Comparison of ENCODE assay signal across 10 mouse cellular contexts in genomic region chr7:46838104-46838671, GRCm38 (mm10). TPM values are rescaled to one million over a fixed set of nuclear protein-coding genes. Genes with fewer than 3 reads are reported as not detected.
DNase-seq lines count a peak whose midpoint lies in the region; ATAC-seq and TF ChIP-seq lines count a peak whose summit lies in the region.
"Had no signal": no experiment of that assay in that cellular context is flagged by ENCODE, and none has a peak within 500 bp of the region (broad histone marks: within the 10 kb centered on the region; RNA-seq: fewer than 3 reads in every experiment).

No protein-coding gene starts in this region.

- no peaks in the 10 kb centered on the region for H3K79me2 ChIP-seq in heart, adult 2 months (replicated peaks; ENCODE audit: control insufficient read depth, insufficient read depth, low read length)

- no peak for TF ChIP-seq CTCF in heart, adult 2 months (IDR thresholded peaks at IDR 0.05)

- intact Hi-C loops in heart, adult 2 months (cut with DNase I) = no loop called here

- H3K27ac ChIP-seq in heart, adult 2 months = peak overlapping the region; percentile 84
- H3K27ac ChIP-seq in intestine, embryonic 16.5 days (ENCODE audit: low read length) = peak overlapping the region; percentile 96
- peak overlapping the region; percentile 73 for H3K27ac ChIP-seq in liver, embryonic 13.5 days

- WGBS in heart, adult 2 months = 15% methylated on average over 7 of the region's 9 CpGs
- WGBS in intestine, embryonic 16.5 days = 4% methylated on average over 8 of the region's 9 CpGs
- 10% methylated on average over 9 of the region's 9 CpGs for WGBS in liver, embryonic 13.5 days (ENCODE audit: insufficient replicate concordance)

- H3K9me3 ChIP-seq in intestine, embryonic 16.5 days (ENCODE audit: control insufficient read depth, low read length) = no peaks in the 10 kb centered on the region
- H3K9me3 ChIP-seq in liver, embryonic 13.5 days (replicated peaks) = no peaks in the 10 kb centered on the region

- ATAC-seq in frontal cortex, adult (ENCODE audit: low TSS enrichment) = peak; percentile 71
- no peak; the same call in 1 of the 2 replicates for ATAC-seq in intestine, embryonic 16.5 days
- ATAC-seq in liver, embryonic 13.5 days (ENCODE audit: low read depth) = 0 out of 2 replicates have a peak, but pooled peaks have one; percentile 2

- peak overlapping the region; percentile 42 for H3K4me2 ChIP-seq in intestine, embryonic 16.5 days (ENCODE audit: low read depth, low read length)
- H3K4me2 ChIP-seq in liver, embryonic 13.5 days = peak overlapping the region; percentile 34

- H3K36me3 ChIP-seq in heart, adult 2 months (ENCODE audit: control insufficient read depth, insufficient read depth, low read length) = no peaks in the 10 kb centered on the region
- no peaks in the 10 kb centered on the region for H3K36me3 ChIP-seq in intestine, embryonic 16.5 days (ENCODE audit: control insufficient read depth, insufficient read depth, low read length)
- H3K36me3 ChIP-seq in liver, embryonic 13.5 days = no peaks in the 10 kb centered on the region

- 0 out of 2 replicates have a peak, but pooled peaks have one; percentile 26 for TF ChIP-seq EP300 in heart, adult 2 months (IDR thresholded peaks at IDR 0.05; ENCODE audit: insufficient read depth, low read depth, low read length)

- DNase-seq in frontal cortex, postnatal 25 days (ENCODE audit: low spot score in 2 of 2) = no peak
- DNase-seq in embryo, embryonic 10 days (ENCODE audit: low spot score) = peak; percentile 70
- DNase-seq in heart, adult 2 months = peak; percentile 67 to 74
- DNase-seq in liver, embryonic 13.5 days = no peak
- peak; percentile 34 for DNase-seq in neural tube, embryonic 10.5 days (ENCODE audit: extremely low spot score, low spot score)
- no peak for DNase-seq in spleen, adult 12 weeks (ENCODE audit: low spot score)

- TF ChIP-seq POLR2A in heart, adult 2 months (IDR thresholded peaks at IDR 0.05; ENCODE audit: insufficient read depth, low read depth, low read length) = peak; percentile 72

- no peak overlapping the region for H3K9ac ChIP-seq in heart, adult 2 months (ENCODE audit: low read depth, low read length)
- peak overlapping the region; percentile 56 for H3K9ac ChIP-seq in intestine, embryonic 16.5 days (ENCODE audit: low read depth, low read length)
- H3K9ac ChIP-seq in liver, embryonic 13.5 days = 0 out of 2 replicates have a peak overlapping the region, but pooled peaks have one; percentile 22

- H3K4me1 ChIP-seq in heart, adult 2 months (ENCODE audit: control insufficient read depth, insufficient read depth, low read length) = peaks cover 19% of the 10 kb centered on the region
- peaks cover 53% of the 10 kb centered on the region for H3K4me1 ChIP-seq in intestine, embryonic 16.5 days (ENCODE audit: control insufficient read depth, insufficient read depth, low read length)
- peaks cover 73% of the 10 kb centered on the region for H3K4me1 ChIP-seq in liver, embryonic 13.5 days (replicated peaks)

- H3K27me3 ChIP-seq in heart, adult 2 months (ENCODE audit: control insufficient read depth, insufficient read depth, low read length) = no peaks in the 10 kb centered on the region
- no peaks in the 10 kb centered on the region for H3K27me3 ChIP-seq in intestine, embryonic 16.5 days (replicated peaks; ENCODE audit: control insufficient read depth, insufficient read depth, low read length)
- H3K27me3 ChIP-seq in liver, embryonic 13.5 days = no peaks in the 10 kb centered on the region
- H3K27me3 ChIP-seq: Patski had no signal

- no peak overlapping the region for H3K4me3 ChIP-seq in heart, adult 2 months
- H3K4me3 ChIP-seq in intestine, embryonic 16.5 days (ENCODE audit: low read length) = peak overlapping the region; percentile 14; the same call in 1 of the 2 replicates
- no peak overlapping the region for H3K4me3 ChIP-seq in liver, embryonic 13.5 days (replicated peaks)

RNA-seq across cellular contexts. Expression of gene Ldha, which starts 3.1 kb away (rescaled TPM):
- total RNA-seq in heart, adult 2 months (2021) = 100 to 1,000 TPM; 738 to 741 TPM
- 674 and 1,134 TPM in 2 replicates for polyA plus RNA-seq in heart, adult 2 months (2012; rRNA removed)
- polyA plus RNA-seq in intestine, embryonic 16.5 days (2015; fragmentation: Nextera tagmentation; extraction: Ambion mirVana) = 3,052 and 3,173 TPM in 2 replicates
- 1,268 and 1,277 TPM in 2 replicates for polyA plus RNA-seq in liver, embryonic 13.5 days (2015; fragmentation: Nextera tagmentation; extraction: Ambion mirVana)

RNA-seq across cellular contexts. Expression of gene Ldhc, which starts 22.8 kb away (rescaled TPM):
- not detected for total RNA-seq in heart, adult 2 months (2021)
- 1.1 and 2.3 TPM in 2 replicates for polyA plus RNA-seq in heart, adult 2 months (2012; rRNA removed)
- not detected in 2 replicates for polyA plus RNA-seq in intestine, embryonic 16.5 days (2015; fragmentation: Nextera tagmentation; extraction: Ambion mirVana)
- 0.19 and 0.55 TPM in 2 replicates for polyA plus RNA-seq in liver, embryonic 13.5 days (2015; fragmentation: Nextera tagmentation; extraction: Ambion mirVana)
- total RNA-seq: left cerebral cortex, adult 8-10 months had no signal
- polyA plus RNA-seq: Patski had no signal

RNA-seq across cellular contexts. Expression of gene Gtf2h1, which starts 42.3 kb away (rescaled TPM):
- total RNA-seq in heart, adult 2 months (2021) = 10 to 100 TPM; 15.7 to 17.2 TPM
- polyA plus RNA-seq in heart, adult 2 months (2012; rRNA removed) = 4.8 and 8.9 TPM in 2 replicates
- 78.5 and 80.1 TPM in 2 replicates for polyA plus RNA-seq in intestine, embryonic 16.5 days (2015; fragmentation: Nextera tagmentation; extraction: Ambion mirVana)
- 42.2 and 53.1 TPM in 2 replicates for polyA plus RNA-seq in liver, embryonic 13.5 days (2015; fragmentation: Nextera tagmentation; extraction: Ambion mirVana)

RNA-seq across cellular contexts. Expression of gene Hps5, which starts 42.3 kb away (rescaled TPM):
- 1 to 10 TPM; 7.5 to 9.2 TPM for total RNA-seq in heart, adult 2 months (2021)
- 5.2 and 8.4 TPM in 2 replicates for polyA plus RNA-seq in heart, adult 2 months (2012; rRNA removed)
- 27.2 and 31.2 TPM in 2 replicates for polyA plus RNA-seq in intestine, embryonic 16.5 days (2015; fragmentation: Nextera tagmentation; extraction: Ambion mirVana)
- 5.8 and 8.2 TPM in 2 replicates for polyA plus RNA-seq in liver, embryonic 13.5 days (2015; fragmentation: Nextera tagmentation; extraction: Ambion mirVana)

Comparison
In these comparisons a context has a peak if more than half of its experiments do, and no peak if none do; other contexts are left out.
1. DNase-seq: peak in embryo, embryonic 10 days (single experiment), heart, adult 2 months (2 of 2) and neural tube, embryonic 10.5 days (single experiment); none in frontal cortex, postnatal 25 days (0 of 2), liver, embryonic 13.5 days (single experiment) and spleen, adult 12 weeks (single experiment).
2. Peak in every context shown above with its lines, with median percentiles within 50 percentile points of each other: H3K27ac ChIP-seq.